Comparison of ENCODE assay signal across 12 mouse cellular contexts in the genomic region with DNA sequence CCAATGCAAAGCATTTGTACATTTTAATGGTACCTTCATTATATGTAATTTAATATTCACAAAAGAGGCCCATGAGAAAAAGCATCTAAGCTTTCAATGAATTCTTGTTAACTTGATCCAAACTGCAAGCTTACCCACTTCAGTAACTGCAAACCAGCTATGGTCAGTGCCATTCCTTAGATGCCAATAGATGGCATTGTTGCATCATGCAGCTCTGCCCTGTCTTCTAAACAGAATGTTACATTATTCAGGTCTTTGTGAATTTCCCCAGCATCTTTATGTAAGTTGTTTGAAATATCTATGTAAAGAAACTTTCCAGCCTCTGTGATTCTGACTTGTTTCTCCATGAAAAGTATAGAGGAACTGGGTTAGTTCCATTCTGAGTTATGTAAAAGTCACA.
A peak's percentile ranks its signal among the peaks of the same experiment; 100 is the strongest.
DNase-seq lines count a peak whose midpoint lies in the region; ATAC-seq and TF ChIP-seq lines count a peak whose summit lies in the region.
"Had no signal": no experiment of that assay in that cellular context is flagged by ENCODE, and none has a peak within 500 bp of the region (broad histone marks: within the 10 kb centered on the region; RNA-seq: fewer than 3 reads in every experiment).

No protein-coding gene starts in this region.

- in situ Hi-C loops in Patski (cut with MboI; ENCODE audit: low pct_unique_long_range_greater_than_20kb), result no loop called here

- H3K9ac ChIP-seq in midbrain, embryonic 14.5 days (replicated peaks; ENCODE audit: low read length), result no peak overlapping the region
- H3K9ac ChIP-seq in midbrain, embryonic 13.5 days (replicated peaks), result no peak overlapping the region
- H3K9ac ChIP-seq: embryonic facial prominence, embryonic 13.5 days; lung, embryonic 15.5 days had no signal

- peak; percentile 34 for TF ChIP-seq CTCF in Patski (IDR thresholded peaks at IDR 0.05)

- no peaks in the 10 kb centered on the region for H3K4me1 ChIP-seq in midbrain, embryonic 14.5 days (ENCODE audit: control insufficient read depth, insufficient read depth, low read length)
- H3K4me1 ChIP-seq in midbrain, embryonic 13.5 days (replicated peaks), result no peaks in the 10 kb centered on the region
- H3K4me1 ChIP-seq: embryonic facial prominence, embryonic 13.5 days; lung, embryonic 15.5 days had no signal

- no peaks in the 10 kb centered on the region for H3K36me3 ChIP-seq in midbrain, embryonic 14.5 days (ENCODE audit: control insufficient read depth, insufficient read depth, low read length)
- H3K36me3 ChIP-seq in midbrain, embryonic 13.5 days, result no peaks in the 10 kb centered on the region
- H3K36me3 ChIP-seq: embryonic facial prominence, embryonic 13.5 days; lung, embryonic 15.5 days had no signal

- H3K9me3 ChIP-seq in midbrain, embryonic 14.5 days (ENCODE audit: control insufficient read depth, low read length), result no peaks in the 10 kb centered on the region
- H3K9me3 ChIP-seq in midbrain, embryonic 13.5 days, result no peaks in the 10 kb centered on the region
- H3K9me3 ChIP-seq: embryonic facial prominence, embryonic 13.5 days; lung, embryonic 15.5 days had no signal

- H3K4me2 ChIP-seq in midbrain, embryonic 14.5 days (ENCODE audit: low read length), result no peak overlapping the region
- H3K4me2 ChIP-seq in midbrain, embryonic 13.5 days (replicated peaks), result no peak overlapping the region
- H3K4me2 ChIP-seq: embryonic facial prominence, embryonic 13.5 days; lung, embryonic 15.5 days had no signal

- ATAC-seq in frontal cortex, adult (ENCODE audit: low TSS enrichment), result peak; percentile 77
- ATAC-seq in midbrain, embryonic 14.5 days (ENCODE audit: low FRiP score, low TSS enrichment), result no peak
- ATAC-seq in midbrain, embryonic 13.5 days, result no peak
- no peak for ATAC-seq in Patski
- no peak for ATAC-seq in megakaryocyte, adult 5-6 weeks (ENCODE audit: poor library complexity, severe bottlenecking)
- ATAC-seq: forebrain, embryonic 16.5 days had no signal

- H3K27me3 ChIP-seq in midbrain, embryonic 14.5 days (ENCODE audit: control insufficient read depth, insufficient read depth, low read length), result no peaks in the 10 kb centered on the region
- H3K27me3 ChIP-seq in midbrain, embryonic 13.5 days, result no peaks in the 10 kb centered on the region
- H3K27me3 ChIP-seq in Patski, result peaks cover 44% of the 10 kb centered on the region
- H3K27me3 ChIP-seq: embryonic facial prominence, embryonic 13.5 days; lung, embryonic 15.5 days had no signal

- CTCF ChIA-PET in Patski (lab: Charles Lee), result no interaction called here

- POLR2A ChIA-PET in Patski (lab: Charles Lee), result no interaction called here

- no peak for DNase-seq in frontal cortex, postnatal 36 days (ENCODE audit: low spot score in 2 of 2)
- peak; percentile 54 for DNase-seq in midbrain, embryonic 14.5 days
- no peak for DNase-seq in Patski (ENCODE audit: low read depth, low spot score)
- peak; percentile 16 for DNase-seq in retina, postnatal 1 day
- no peak for DNase-seq in right cerebral cortex, postnatal 25 days
- DNase-seq: liver had no signal

- no peak overlapping the region for H3K27ac ChIP-seq in midbrain, embryonic 14.5 days (replicated peaks; ENCODE audit: low read depth, low read length)
- H3K27ac ChIP-seq in midbrain, embryonic 13.5 days, result no peak overlapping the region
- H3K27ac ChIP-seq: embryonic facial prominence, embryonic 13.5 days; lung, embryonic 15.5 days had no signal

- no peak overlapping the region for H3K4me3 ChIP-seq in midbrain, embryonic 14.5 days (replicated peaks; ENCODE audit: low read depth, low read length)
- no peak overlapping the region for H3K4me3 ChIP-seq in midbrain, embryonic 13.5 days (replicated peaks)
- H3K4me3 ChIP-seq: embryonic facial prominence, embryonic 13.5 days; lung, embryonic 15.5 days had no signal

Comparison
In these comparisons a context has a peak if more than half of its experiments do, and no peak if none do; other contexts are left out.
1. DNase-seq: peak in midbrain, embryonic 14.5 days (single experiment) and retina, postnatal 1 day (single experiment); none in frontal cortex, postnatal 36 days (0 of 2), Patski (single experiment) and right cerebral cortex, postnatal 25 days (single experiment).